Mouse (Mus musculus): ENCODE results near the gene Dlg2. TPM values are rescaled to one million over a fixed set of nuclear protein-coding genes. Genes with fewer than 3 reads are reported as not detected.

The Dlg2 gene
- polyA plus RNA-seq, 1 experiment from 2014 or later, result 38.4 TPM

- Histone ChIP-seq H3K27ac (ENCODE audit: low read length) (peak overlapping the region; percentile 28; the same call in 1 of the 2 replicates), H3K9me3 (ENCODE audit: control insufficient read depth, low read length) (no peaks in the 10 kb centered on the region), H3K4me3 (replicated peaks; ENCODE audit: low read length) (no peak overlapping the region), H3K36me3 (ENCODE audit: control insufficient read depth, insufficient read depth) (no peaks in the 10 kb centered on the region), H3K27me3 (replicated peaks; ENCODE audit: control insufficient read depth, insufficient read depth, low read length) (no peaks in the 10 kb centered on the region), H3K4me1 (replicated peaks; ENCODE audit: control insufficient read depth, insufficient read depth, low read length) (peaks cover 10% of the 10 kb centered on the region), H3K9ac (replicated peaks; ENCODE audit: low read depth, low read length) (no peak overlapping the region), H3K4me2 (ENCODE audit: low read length) (no peak overlapping the region)
- ATAC-seq, result peak; percentile 93
- WGBS, result 19% methylated on average over 6 of the region's 6 CpGs
Observed at GRCm38 (mm10) chr7:92189149-92189548, 1712.7 kb downstream of the Dlg2 start.

GRCm38 (mm10) chr7:92196004-92196403, 1719.5 kb downstream of the Dlg2 start:
- no peak overlapping the region for H3K4me3 ChIP-seq (replicated peaks; ENCODE audit: low read length)
- no peak overlapping the region for H3K9ac ChIP-seq (replicated peaks; ENCODE audit: low read depth, low read length)
- no peak overlapping the region for H3K4me2 ChIP-seq (ENCODE audit: low read length)
- H3K9me3 ChIP-seq (ENCODE audit: control insufficient read depth, low read length), result no peaks in the 10 kb centered on the region
- no peaks in the 10 kb centered on the region for H3K36me3 ChIP-seq (ENCODE audit: control insufficient read depth, insufficient read depth)
- H3K27ac ChIP-seq (ENCODE audit: low read length), result no peak overlapping the region
- WGBS, result 62% methylated on average over 4 of the region's 4 CpGs
- no peaks in the 10 kb centered on the region for H3K4me1 ChIP-seq (replicated peaks; ENCODE audit: control insufficient read depth, insufficient read depth, low read length)
- H3K27me3 ChIP-seq (replicated peaks; ENCODE audit: control insufficient read depth, insufficient read depth, low read length), result no peaks in the 10 kb centered on the region
- ATAC-seq, result no peak

GRCm38 (mm10) chr7:92197621-92198020, 1721.1 kb downstream of the Dlg2 start:
- Histone ChIP-seq H3K9me3 (ENCODE audit: control insufficient read depth, low read length) (no peaks in the 10 kb centered on the region), H3K27me3 (replicated peaks; ENCODE audit: control insufficient read depth, insufficient read depth, low read length) (no peaks in the 10 kb centered on the region), H3K27ac (ENCODE audit: low read length) (no peak overlapping the region), H3K4me3 (replicated peaks; ENCODE audit: low read length) (no peak overlapping the region), H3K4me2 (ENCODE audit: low read length) (no peak overlapping the region), H3K4me1 (replicated peaks; ENCODE audit: control insufficient read depth, insufficient read depth, low read length) (no peaks in the 10 kb centered on the region), H3K36me3 (ENCODE audit: control insufficient read depth, insufficient read depth) (no peaks in the 10 kb centered on the region), H3K9ac (replicated peaks; ENCODE audit: low read depth, low read length) (no peak overlapping the region)
- ATAC-seq, result no peak
- 85% methylated on average over 3 of the region's 3 CpGs for WGBS

- 89% methylated on average over 1 of the region's 1 CpGs for WGBS
Observed at GRCm38 (mm10) chr7:92199131-92199530, 1722.7 kb downstream of the Dlg2 start.

GRCm38 (mm10) chr7:92210701-92211100, 1734.2 kb downstream of the Dlg2 start:
- no peak for ATAC-seq
- no peaks in the 10 kb centered on the region for H3K9me3 ChIP-seq (ENCODE audit: control insufficient read depth, low read length)
- H3K4me1 ChIP-seq (replicated peaks; ENCODE audit: control insufficient read depth, insufficient read depth, low read length), result no peaks in the 10 kb centered on the region
- H3K4me2 ChIP-seq (ENCODE audit: low read length), result no peak overlapping the region
- no peak overlapping the region for H3K27ac ChIP-seq (ENCODE audit: low read length)
- H3K9ac ChIP-seq (replicated peaks; ENCODE audit: low read depth, low read length), result no peak overlapping the region
- no peak overlapping the region for H3K4me3 ChIP-seq (replicated peaks; ENCODE audit: low read length)
- no peaks in the 10 kb centered on the region for H3K36me3 ChIP-seq (ENCODE audit: control insufficient read depth, insufficient read depth)
- WGBS, result 84% methylated on average over 5 of the region's 5 CpGs
- no peaks in the 10 kb centered on the region for H3K27me3 ChIP-seq (replicated peaks; ENCODE audit: control insufficient read depth, insufficient read depth, low read length)

More at GRCm38 (mm10) chr7:92199131-92199530, 1722.7 kb downstream of the Dlg2 start:
- ATAC-seq, result no peak
- Histone ChIP-seq H3K36me3 (ENCODE audit: control insufficient read depth, insufficient read depth) (no peaks in the 10 kb centered on the region), H3K4me1 (replicated peaks; ENCODE audit: control insufficient read depth, insufficient read depth, low read length) (no peaks in the 10 kb centered on the region), H3K9me3 (ENCODE audit: control insufficient read depth, low read length) (no peaks in the 10 kb centered on the region), H3K27ac (ENCODE audit: low read length) (no peak overlapping the region), H3K9ac (replicated peaks; ENCODE audit: low read depth, low read length) (no peak overlapping the region), H3K4me3 (replicated peaks; ENCODE audit: low read length) (no peak overlapping the region), H3K4me2 (ENCODE audit: low read length) (no peak overlapping the region), H3K27me3 (replicated peaks; ENCODE audit: control insufficient read depth, insufficient read depth, low read length) (no peaks in the 10 kb centered on the region)

- WGBS, result 91% methylated on average over 5 of the region's 5 CpGs
- H3K4me2 ChIP-seq (ENCODE audit: low read length), result no peak overlapping the region
- H3K27ac ChIP-seq (ENCODE audit: low read length), result no peak overlapping the region
- no peaks in the 10 kb centered on the region for H3K36me3 ChIP-seq (ENCODE audit: control insufficient read depth, insufficient read depth)
- H3K27me3 ChIP-seq (replicated peaks; ENCODE audit: control insufficient read depth, insufficient read depth, low read length), result no peaks in the 10 kb centered on the region
- no peak for ATAC-seq
- H3K9ac ChIP-seq (replicated peaks; ENCODE audit: low read depth, low read length), result no peak overlapping the region
- no peak overlapping the region for H3K4me3 ChIP-seq (replicated peaks; ENCODE audit: low read length)
- H3K4me1 ChIP-seq (replicated peaks; ENCODE audit: control insufficient read depth, insufficient read depth, low read length), result no peaks in the 10 kb centered on the region
- H3K9me3 ChIP-seq (ENCODE audit: control insufficient read depth, low read length), result no peaks in the 10 kb centered on the region
Observed at GRCm38 (mm10) chr7:92213751-92214150, 1737.3 kb downstream of the Dlg2 start.

GRCm38 (mm10) chr7:92218171-92218570, 1741.7 kb downstream of the Dlg2 start:
- Histone ChIP-seq H3K36me3 (ENCODE audit: control insufficient read depth, insufficient read depth) (no peaks in the 10 kb centered on the region), H3K27me3 (replicated peaks; ENCODE audit: control insufficient read depth, insufficient read depth, low read length) (no peaks in the 10 kb centered on the region)
- no peak for ATAC-seq

GRCm38 (mm10) chr7:92220619-92221018, 1744.1 kb downstream of the Dlg2 start:
- H3K9me3 ChIP-seq (ENCODE audit: control insufficient read depth, low read length), result no peaks in the 10 kb centered on the region
- no peaks in the 10 kb centered on the region for H3K4me1 ChIP-seq (replicated peaks; ENCODE audit: control insufficient read depth, insufficient read depth, low read length)
- ATAC-seq, result no peak
- no peak overlapping the region for H3K4me3 ChIP-seq (replicated peaks; ENCODE audit: low read length)
- H3K36me3 ChIP-seq (ENCODE audit: control insufficient read depth, insufficient read depth), result no peaks in the 10 kb centered on the region
- no peak overlapping the region for H3K9ac ChIP-seq (replicated peaks; ENCODE audit: low read depth, low read length)
- no peaks in the 10 kb centered on the region for H3K27me3 ChIP-seq (replicated peaks; ENCODE audit: control insufficient read depth, insufficient read depth, low read length)
- no peak overlapping the region for H3K27ac ChIP-seq (ENCODE audit: low read length)
- H3K4me2 ChIP-seq (ENCODE audit: low read length), result no peak overlapping the region

More at GRCm38 (mm10) chr7:92218171-92218570, 1741.7 kb downstream of the Dlg2 start:
- Histone ChIP-seq H3K4me2 (ENCODE audit: low read length) (no peak overlapping the region), H3K9me3 (ENCODE audit: control insufficient read depth, low read length) (no peaks in the 10 kb centered on the region), H3K4me1 (replicated peaks; ENCODE audit: control insufficient read depth, insufficient read depth, low read length) (no peaks in the 10 kb centered on the region), H3K4me3 (replicated peaks; ENCODE audit: low read length) (no peak overlapping the region), H3K27ac (ENCODE audit: low read length) (no peak overlapping the region), H3K9ac (replicated peaks; ENCODE audit: low read depth, low read length) (no peak overlapping the region)

- Histone ChIP-seq H3K4me1 (replicated peaks; ENCODE audit: control insufficient read depth, insufficient read depth, low read length) (peaks cover 4% of the 10 kb centered on the region; the same call in 1 of the 2 replicates), H3K4me3 (replicated peaks; ENCODE audit: low read length) (peak overlapping the region; percentile 59), H3K27me3 (replicated peaks; ENCODE audit: control insufficient read depth, insufficient read depth, low read length) (no peaks in the 10 kb centered on the region), H3K4me2 (ENCODE audit: low read length) (peak overlapping the region; percentile 63), H3K9ac (replicated peaks; ENCODE audit: low read depth, low read length) (peak overlapping the region; percentile 44), H3K36me3 (ENCODE audit: control insufficient read depth, insufficient read depth) (no peaks in the 10 kb centered on the region), H3K27ac (ENCODE audit: low read length) (peak overlapping the region; percentile 34), H3K9me3 (ENCODE audit: control insufficient read depth, low read length) (no peaks in the 10 kb centered on the region)
- 27% methylated on average over 11 of the region's 11 CpGs for WGBS
- peak; percentile 91 for ATAC-seq
Observed at GRCm38 (mm10) chr7:92234476-92235202, 1758.2 kb downstream of the Dlg2 start.
